Mouse (Mus musculus) midbrain, embryonic 11.5 days (tissue): Measurements from ENCODE around the gene Cd3g. TPM values are rescaled to one million over a fixed set of nuclear protein-coding genes. Genes with fewer than 3 reads are reported as not detected.
"Not testable (repeated sequence)": the region's sequence is repeated elsewhere in the genome, so short reads cannot be mapped to it uniquely, and the experiment has no call there.

Experiments
- ATAC-seq: fragments of 200-750 bp; cut with Nextera tagmentation; 2 replicates; pipeline ENCODE4 v1.8.0; 2017; ENCODE audit warnings: moderate TSS enrichment, moderate library complexity; ENCODE audit not compliant: low FRiP score
- DNase-seq: peaks from one replicate; pipeline ENCODE4 v3.0.0; 2015; ENCODE audit warnings: low spot score; ENCODE audit errors: missing footprints
- H3K27ac ChIP-seq: fragments of 300-500 bp; sonication (generic); 2 replicates; pipeline ENCODE4 v1.5.1; 2014; ENCODE audit warnings: low read depth, low read length
- H3K27me3 ChIP-seq: fragments of 300-500 bp; sonication (generic); 2 replicates; pipeline ENCODE4 v1.6.1; 2014; ENCODE audit warnings: mild to moderate bottlenecking, low read length, moderate library complexity, mixed read lengths; ENCODE audit not compliant: control insufficient read depth, insufficient read depth
- H3K36me3 ChIP-seq: fragments of 300-500 bp; sonication (generic); 2 replicates; pipeline ENCODE4 v1.6.1; 2014; ENCODE audit warnings: mild to moderate bottlenecking, low read length, moderate library complexity, mixed read lengths; ENCODE audit not compliant: control insufficient read depth, insufficient read depth
- H3K4me1 ChIP-seq: fragments of 300-500 bp; sonication (generic); 2 replicates; pipeline ENCODE4 v1.6.1; 2014; ENCODE audit warnings: low read length; ENCODE audit not compliant: control insufficient read depth, insufficient read depth
- H3K4me2 ChIP-seq: fragments of 300-500 bp; sonication (generic); 2 replicates; pipeline ENCODE4 v1.6.1; 2014; ENCODE audit warnings: mild to moderate bottlenecking, moderate library complexity
- H3K4me3 ChIP-seq: fragments of 300-500 bp; sonication (generic); 2 replicates; pipeline ENCODE4 v1.5.1; 2014; ENCODE audit warnings: low read depth, low read length
- H3K9ac ChIP-seq: fragments of 300-500 bp; sonication (generic); 2 replicates; pipeline ENCODE4 v1.6.1; 2014; ENCODE audit warnings: low read length
- H3K9me3 ChIP-seq: fragments of 300-500 bp; sonication (generic); 2 replicates; pipeline ENCODE4 v1.6.1; 2016; ENCODE audit warnings: low read length; ENCODE audit not compliant: control insufficient read depth
- WGBS: fragments of 180-500 bp; shearing (Covaris S2); extraction: QIAGEN DNeasy Blood & Tissue Kit; methylation state at CpG from one replicate; pipeline ENCODE4 v1.1.7; 2014; 5-methylcytosine and 5-hydroxymethylcytosine counted together
- polyA plus RNA-seq: library from polyadenylated mRNA; unstranded; fragments of >200 nt; fragmentation: Nextera tagmentation; extraction: Ambion mirVana; gene quantifications from 2 replicates; pipeline ENCODE4 v1.2.1, GENCODE M21; 2014

The Cd3g gene
- polyA plus RNA-seq, 1 experiment from 2014 or later, result not detected

GRCm38 (mm10) chr9:44981676-44982075 is 1.4 kb upstream of the Cd3g start, which contains the start of gene Cd3d:
Gene Cd3d (plus strand): TSS chr9:44981786.
- DNase-seq (no peak), ATAC-seq (no peak)
- Histone ChIP-seq H3K27ac (no peak within 1 kb of the TSS), H3K9me3 (no peaks in the 10 kb centered on the region), H3K4me1 (no peaks in the 10 kb centered on the region), H3K36me3 (no peaks in the 10 kb centered on the region), H3K27me3 (no peaks in the 10 kb centered on the region), H3K4me3 (no peak within 1 kb of the TSS), H3K9ac (no peak within 1 kb of the TSS), H3K4me2 (no peak within 1 kb of the TSS)
- 80% methylated on average over 4 of the region's 4 CpGs for WGBS

DNA sequence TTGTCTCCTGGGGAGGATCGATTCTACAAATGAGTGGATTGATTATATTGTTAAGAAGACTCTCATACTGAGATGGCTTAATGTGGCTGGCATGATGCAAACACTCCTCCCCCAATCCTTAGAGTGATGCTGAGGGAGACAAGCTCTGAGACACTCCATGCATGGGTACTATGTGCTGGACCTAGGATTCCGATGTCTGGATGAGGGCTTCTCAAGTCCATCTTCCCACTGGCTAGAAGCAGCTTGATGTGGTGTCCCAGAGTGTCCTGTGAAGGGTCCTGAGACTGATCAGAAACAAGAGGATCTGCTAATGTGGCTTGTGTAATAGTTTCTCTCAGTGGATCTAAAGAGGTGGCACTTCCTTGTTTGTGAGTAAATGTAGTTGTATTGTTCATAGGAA is 873 bp upstream of the Cd3g start:
- no peaks in the 10 kb centered on the region for H3K9me3 ChIP-seq
- WGBS, result 89% methylated on average over 2 of the region's 2 CpGs
- no peaks in the 10 kb centered on the region for H3K36me3 ChIP-seq
- ATAC-seq (no peak), DNase-seq (no peak)
- H3K4me1 ChIP-seq, result no peaks in the 10 kb centered on the region
- no peaks in the 10 kb centered on the region for H3K27me3 ChIP-seq
- no peak overlapping the region for H3K27ac ChIP-seq
- H3K4me2 ChIP-seq, result no peak overlapping the region
- no peak overlapping the region for H3K9ac ChIP-seq
- H3K4me3 ChIP-seq, result no peak overlapping the region

- H3K9ac ChIP-seq, result no peak overlapping the region
These were observed 425 bp downstream of the Cd3g start for GRCm38 (mm10) chr9:44979806-44980205.

GRCm38 (mm10) chr9:44977813-44978212 is 2.4 kb downstream of the Cd3g start:
- Histone ChIP-seq H3K36me3 (no peaks in the 10 kb centered on the region), H3K27me3 (no peaks in the 10 kb centered on the region), H3K4me2 (no peak overlapping the region), H3K4me3 (no peak overlapping the region), H3K9ac (no peak overlapping the region), H3K27ac (no peak overlapping the region), H3K4me1 (no peaks in the 10 kb centered on the region), H3K9me3 (no peaks in the 10 kb centered on the region)
- no peak for ATAC-seq
- no peak for DNase-seq
- 76% methylated on average over 6 of the region's 6 CpGs for WGBS

More at GRCm38 (mm10) chr9:44979806-44980205, 425 bp downstream of the Cd3g start:
- Histone ChIP-seq H3K4me2 (no peak overlapping the region), H3K4me3 (no peak overlapping the region), H3K27me3 (no peaks in the 10 kb centered on the region), H3K4me1 (no peaks in the 10 kb centered on the region), H3K27ac (no peak overlapping the region), H3K9me3 (no peaks in the 10 kb centered on the region), H3K36me3 (no peaks in the 10 kb centered on the region)
- 82% methylated on average over 7 of the region's 7 CpGs for WGBS
- ATAC-seq, result no peak
- DNase-seq, result no peak

DNA sequence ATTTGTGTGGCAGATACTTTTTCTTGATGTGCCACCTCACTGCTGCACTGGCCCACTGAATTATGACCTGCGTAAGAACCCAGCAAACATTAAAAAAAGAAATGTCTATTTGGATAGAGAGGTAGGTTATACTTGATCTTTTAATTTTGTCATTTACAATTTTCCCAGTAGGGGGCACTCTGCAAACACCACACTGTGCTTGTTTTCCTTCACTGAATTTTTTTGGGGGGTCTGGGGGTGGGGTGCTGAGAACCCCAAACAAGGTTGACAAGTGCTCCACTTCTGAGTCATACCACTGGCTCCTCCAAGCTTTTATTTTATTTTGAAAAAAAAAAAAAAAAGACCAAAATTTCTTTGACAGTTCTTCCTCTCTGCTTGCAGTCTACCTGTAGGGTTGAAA is 10.8 kb downstream of the Cd3g start:
- Histone ChIP-seq H3K4me3 (no peak overlapping the region), H3K27ac (no peak overlapping the region), H3K9ac (no peak overlapping the region), H3K36me3 (no peaks in the 10 kb centered on the region), H3K4me1 (peaks cover 8% of the 10 kb centered on the region), H3K27me3 (no peaks in the 10 kb centered on the region), H3K9me3 (no peaks in the 10 kb centered on the region), H3K4me2 (no peak overlapping the region)
- WGBS, result 83% methylated on average over 1 of the region's 1 CpGs
- ATAC-seq, result no peak
- DNase-seq, result no peak

DNA sequence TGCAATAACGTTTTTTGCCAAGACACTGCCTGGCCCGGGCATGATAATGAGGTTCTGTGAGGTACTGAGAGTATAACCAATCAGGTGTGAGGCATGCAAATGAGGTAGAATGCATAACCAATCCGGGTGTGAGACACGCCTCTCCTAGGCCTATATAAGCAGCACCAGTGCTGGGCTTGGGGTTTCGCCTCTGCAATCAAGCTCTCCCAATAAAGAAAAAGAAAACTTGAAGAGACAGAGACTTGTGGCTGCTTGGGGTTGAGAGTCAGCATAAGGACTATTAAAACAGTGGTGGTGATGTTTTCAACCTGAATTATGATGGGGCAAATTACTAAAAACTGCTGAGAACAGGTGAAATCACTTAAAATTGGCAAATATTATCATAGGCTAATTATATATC is 12.5 kb downstream of the Cd3g start:
- DNase-seq, H3K27ac ChIP-seq, H3K9me3 ChIP-seq, H3K4me2 ChIP-seq, H3K4me3 ChIP-seq, H3K27me3 ChIP-seq, ATAC-seq, H3K36me3 ChIP-seq, H3K9ac ChIP-seq: not testable (repeated sequence)
- 86% methylated on average over 5 of the region's 5 CpGs for WGBS
- peaks cover 12% of the 10 kb centered on the region for H3K4me1 ChIP-seq

- ATAC-seq, result no peak
- Histone ChIP-seq H3K36me3 (no peaks in the 10 kb centered on the region), H3K4me2 (no peak overlapping the region), H3K9me3 (no peaks in the 10 kb centered on the region), H3K4me3 (no peak overlapping the region), H3K27me3 (no peaks in the 10 kb centered on the region), H3K9ac (no peak overlapping the region), H3K27ac (no peak overlapping the region), H3K4me1 (peaks cover 12% of the 10 kb centered on the region)
- 19% methylated on average over 3 of the region's 3 CpGs for WGBS
- peak; percentile 86 for DNase-seq
These were observed 13.4 kb downstream of the Cd3g start for GRCm38 (mm10) chr9:44966815-44967242.

GRCm38 (mm10) chr9:44965833-44966466 is 14.3 kb downstream of the Cd3g start:
- ATAC-seq (no peak; the same call in 1 of the 2 replicates), DNase-seq (no peak)
- Histone ChIP-seq H3K4me3 (peak overlapping the region; percentile 82), H3K27ac (no peak overlapping the region), H3K36me3 (no peaks in the 10 kb centered on the region), H3K4me2 (peak overlapping the region; percentile 64), H3K4me1 (peaks cover 12% of the 10 kb centered on the region), H3K9me3 (no peaks in the 10 kb centered on the region), H3K9ac (peak overlapping the region; percentile 57), H3K27me3 (no peaks in the 10 kb centered on the region)
- WGBS, result 13% methylated on average over 10 of the region's 10 CpGs

DNA sequence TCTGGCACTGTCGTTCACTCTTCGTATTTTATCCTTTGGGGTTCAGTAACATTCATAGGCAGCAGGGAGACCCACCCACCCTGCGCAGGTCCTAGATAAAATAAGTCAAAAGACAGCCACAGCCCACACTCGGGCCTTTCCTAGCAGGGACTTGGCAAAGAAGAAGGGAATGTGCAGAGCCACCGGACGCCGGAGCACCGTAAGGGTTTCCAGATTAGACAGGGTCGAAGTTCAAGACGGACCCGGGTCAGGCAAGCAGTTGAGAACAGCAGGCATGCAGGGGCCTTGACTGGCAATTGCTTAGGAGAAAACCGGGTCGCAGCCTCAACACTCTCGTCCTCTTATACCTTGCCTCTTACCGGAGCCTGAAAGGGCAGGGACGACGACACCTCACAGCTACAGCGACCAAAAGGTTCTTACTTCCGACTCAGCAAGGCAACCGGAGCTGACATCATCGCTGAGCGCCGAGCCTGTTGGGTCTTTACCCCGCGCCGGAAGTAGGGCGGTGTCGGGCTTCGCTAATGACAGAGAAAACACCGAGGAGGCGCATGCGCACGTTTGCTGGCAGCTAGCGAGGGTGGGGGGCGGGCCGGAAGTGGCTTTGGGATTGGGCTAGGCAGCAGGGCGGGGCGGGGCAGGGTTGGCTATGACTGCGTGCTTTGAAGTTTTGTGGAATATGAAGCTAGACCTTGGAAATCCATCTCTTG is 15.0 kb downstream of the Cd3g start, which contains the start of gene Ube4a:
TSS of gene Ube4a (minus strand) at position 475 of the 707 bp plus-strand sequence.
- Histone ChIP-seq H3K36me3 (no peaks in the 10 kb centered on the region), H3K9ac (peak within 1 kb of the TSS; percentile 73), H3K4me1 (peaks cover 12% of the 10 kb centered on the region), H3K4me3 (peak within 1 kb of the TSS; percentile 82), H3K4me2 (peak within 1 kb of the TSS; percentile 96), H3K9me3 (no peaks in the 10 kb centered on the region), H3K27ac (no peak within 1 kb of the TSS), H3K27me3 (no peaks in the 10 kb centered on the region)
- DNase-seq (peak; percentile 100), ATAC-seq (peak; percentile 96)
- under 1% methylated on average over 39 of the region's 39 CpGs for WGBS
